Comparison of ENCODE assay signal across 9 mouse cellular contexts in genomic region chr4:107921152-107921695, GRCm38 (mm10). TPM values are rescaled to one million over a fixed set of nuclear protein-coding genes. Genes with fewer than 3 reads are reported as not detected.
DNase-seq lines count a peak whose midpoint lies in the region.
"Had no signal": no experiment of that assay in that cellular context is flagged by ENCODE, and none has a peak within 500 bp of the region (broad histone marks: within the 10 kb centered on the region; RNA-seq: fewer than 3 reads in every experiment).

No protein-coding gene starts in this region.

- DNase-seq in gastrocnemius, adult 18-20 months (ENCODE audit: low spot score) = peak; percentile 35
- no peak for DNase-seq in gastrocnemius, postnatal 36 days
- DNase-seq in urinary bladder, postnatal 14 days (ENCODE audit: low spot score) = peak; percentile 44
- no peak for DNase-seq in urinary bladder, adult 18-20 months (ENCODE audit: low spot score in 2 of 2)
- DNase-seq in liver = peak; percentile 8
- no peak for DNase-seq in left cerebral cortex, postnatal 14 days (ENCODE audit: low spot score in 2 of 2)
- no peak for DNase-seq in cerebellum, postnatal 10 days
- DNase-seq in neural tube, embryonic 10.5 days (ENCODE audit: extremely low spot score, low spot score) = no peak
- DNase-seq: B cell, adult 2 months had no signal

- intact Hi-C loops in gastrocnemius, postnatal 36 days (cut with DNase I) = loop anchor here (2.0 to 10.0 kb wide), 2 partner anchors 30 to 404 kb away; partner anchors contain the start of gene Coa7
- intact Hi-C loops in left cerebral cortex, postnatal 14 days (cut with DNase I) = loop anchor here (10.0 kb wide), 1 partner anchor 294 kb away; the partner anchor contains the start of gene Zyg11a

RNA-seq across cellular contexts. Expression of gene Cpt2, which starts 2.2 kb away (rescaled TPM):
- total RNA-seq in gastrocnemius, adult 18-20 months (2021) = 10 to 100 TPM; 64.3 to 67.2 TPM
- 10 to 100 TPM; 64.6 to 65.6 TPM for total RNA-seq in gastrocnemius, postnatal 36 days (2021)
- total RNA-seq in left cerebral cortex, postnatal 14 days (2021) = 1 to 10 TPM; 7.6 TPM

RNA-seq across cellular contexts. Expression of gene 0610037L13Rik, which starts 31.6 kb away (rescaled TPM):
- total RNA-seq in gastrocnemius, adult 18-20 months (2021) = 10 to 100 TPM; 40.5 to 53.7 TPM
- 10 to 100 TPM; 34.4 to 44.4 TPM for total RNA-seq in gastrocnemius, postnatal 36 days (2021)
- 10 to 100 TPM; 57.9 to 59.3 TPM for total RNA-seq in left cerebral cortex, postnatal 14 days (2021)

RNA-seq across cellular contexts. Expression of gene Magoh, which starts 41.7 kb away (rescaled TPM):
- 10 to 100 TPM; 25.6 to 32.3 TPM for total RNA-seq in gastrocnemius, adult 18-20 months (2021)
- 10 to 100 TPM; 22.6 to 22.8 TPM for total RNA-seq in gastrocnemius, postnatal 36 days (2021)
- total RNA-seq in left cerebral cortex, postnatal 14 days (2021) = 10 to 100 TPM; 38.0 to 40.0 TPM

RNA-seq across cellular contexts. Expression of gene Slc1a7, which starts 46.9 kb away (rescaled TPM):
- under 1 TPM in 1 of 2 experiments, not detected in 1; 0.14 TPM for total RNA-seq in gastrocnemius, adult 18-20 months (2021)
- under 1 TPM; 0.13 to 0.37 TPM for total RNA-seq in gastrocnemius, postnatal 36 days (2021)
- total RNA-seq in left cerebral cortex, postnatal 14 days (2021) = under 1 TPM in 1 of 2 experiments, not detected in 1; 0.37 TPM

Comparison
In these comparisons a context has a peak if more than half of its experiments do, and no peak if none do; other contexts are left out.
1. DNase-seq: peak in gastrocnemius, adult 18-20 months (single experiment), urinary bladder, postnatal 14 days (single experiment) and liver (single experiment); none in gastrocnemius, postnatal 36 days (0 of 2), urinary bladder, adult 18-20 months (0 of 2), left cerebral cortex, postnatal 14 days (0 of 2), cerebellum, postnatal 10 days (0 of 2) and neural tube, embryonic 10.5 days (single experiment).
2. RNA of gene Cpt2, which starts 2.2 kb away (total RNA-seq): 64.3 to 67.2 TPM in gastrocnemius, adult 18-20 months and 64.6 to 65.6 TPM in gastrocnemius, postnatal 36 days; 7.6 TPM in left cerebral cortex, postnatal 14 days; every median in the first group is over 4 times any median in the second.